Mouse (Mus musculus): ENCODE data around the gene Olfr1188.

- no peak for TF ChIP-seq POLR2A (IDR thresholded peaks at IDR 0.05; ENCODE audit: borderline replicate concordance, insufficient read depth, low read length)
- TF ChIP-seq CTCF (IDR thresholded peaks at IDR 0.05; ENCODE audit: borderline replicate concordance, insufficient read depth, low read depth, low read length): no peak
Measured at GRCm38 (mm10) chr2:88525720-88526119, 31.0 kb upstream of the Olfr1188 start.

Data from cerebellum, adult 2 months (tissue).